Mouse (Mus musculus) heart, embryonic 12.5 days (tissue): Measurements from ENCODE around the gene Serinc4. TPM values are rescaled to one million over a fixed set of nuclear protein-coding genes. Genes with fewer than 3 reads are reported as not detected.

ENCODE experiments used
- microRNA-seq: library from miRNA; unstranded; fragments of <30 nt; microRNA quantifications from one replicate; pipeline ENCODE4, GENCODE M21; 2017
- polyA plus RNA-seq: library from polyadenylated mRNA; unstranded; fragments of >200 nt; fragmentation: Nextera tagmentation; extraction: Ambion mirVana; gene quantifications from 2 replicates; pipeline ENCODE4 v1.2.1, GENCODE M21; 2016

The Serinc4 gene
- polyA plus RNA-seq, 1 experiment from 2014 or later: 0.13 TPM

Small RNA genes within 50 kb of the gene (microRNA-seq; reads per million reads assigned to microRNA genes)
- gene Gm22953: not detected

Other genes with a start within 250 kb of the Serinc4 start
- gene Trp53bp1, start 185.4 kb downstream of the Serinc4 start, polyA plus RNA-seq: 69.8 and 78.4 TPM in 2 replicates
- gene Map1a, start 167.2 kb downstream of the Serinc4 start, polyA plus RNA-seq: 4.7 TPM in 2 replicates
- gene Ppip5k1, start 101.4 kb downstream of the Serinc4 start, polyA plus RNA-seq: 11.2 and 11.6 TPM in 2 replicates
- gene Ckmt1, start 99.1 kb downstream of the Serinc4 start, polyA plus RNA-seq: 0.42 TPM in 1 of 2 replicates, not detected in the other
- not detected in 2 replicates for gene Strc, start 69.6 kb downstream of the Serinc4 start, polyA plus RNA-seq
- 643 and 651 TPM in 2 replicates for gene Pdia3, start 43.0 kb downstream of the Serinc4 start, polyA plus RNA-seq
- gene Catsper2, start 43.0 kb downstream of the Serinc4 start, polyA plus RNA-seq: 2.8 and 3.5 TPM in 2 replicates
- 1.0 and 1.4 TPM in 2 replicates for gene Ell3, start 12.5 kb downstream of the Serinc4 start, polyA plus RNA-seq
- gene Serf2, start 7.6 kb downstream of the Serinc4 start, polyA plus RNA-seq: 610 and 670 TPM in 2 replicates
- gene Hypk, start 3.5 kb downstream of the Serinc4 start, polyA plus RNA-seq: 97.4 and 120 TPM in 2 replicates
- 48.4 and 49.0 TPM in 2 replicates for gene Mfap1b, start 17.3 kb upstream of the Serinc4 start, polyA plus RNA-seq
- 16.9 and 18.6 TPM in 2 replicates for gene Mfap1a, start 49.9 kb upstream of the Serinc4 start, polyA plus RNA-seq
- 7.3 and 7.5 TPM in 2 replicates for gene Wdr76, start 49.9 kb upstream of the Serinc4 start, polyA plus RNA-seq